Mouse (Mus musculus) myocyte (in vitro differentiated cells): ENCODE measurements around the gene Ppp4r1. TPM values are rescaled to one million over a fixed set of nuclear protein-coding genes. Genes with fewer than 3 reads are reported as not detected.

Experiments
- H3K27me3 ChIP-seq: one replicate; pipeline ENCODE4 v1.6.1; 2011; ENCODE audit not compliant: control insufficient read depth, insufficient read depth, insufficient read length
- H3K36me3 ChIP-seq: one replicate; pipeline ENCODE4 v1.6.1; 2011; ENCODE audit not compliant: control insufficient read depth, insufficient read depth
- H3K4me2 ChIP-seq: one replicate; pipeline ENCODE4 v1.6.1; 2011; ENCODE audit warnings: low read depth, control low read depth
- H3K4me3 ChIP-seq: one replicate; pipeline ENCODE4 v1.5.1; 2011; ENCODE audit warnings: mild to moderate bottlenecking, control low read depth, moderate library complexity
- H3K79me2 ChIP-seq: one replicate; pipeline ENCODE4 v1.6.1; 2011; ENCODE audit not compliant: control insufficient read depth, insufficient read depth
- H3ac ChIP-seq: one replicate; pipeline ENCODE4 v1.6.1; 2011; ENCODE audit not compliant: control insufficient read depth, insufficient read length
- CEBPB ChIP-seq: IDR thresholded peaks from 2 replicates; pipeline ENCODE4 v1.6.1; 2011; ENCODE audit warnings: mild to moderate bottlenecking, moderate library complexity; ENCODE audit not compliant: poor library complexity, insufficient read depth, severe bottlenecking
- E2F4 ChIP-seq: IDR thresholded peaks from one replicate; pipeline ENCODE4 v1.6.1; 2011; ENCODE audit warnings: mild to moderate bottlenecking, control low read depth, moderate library complexity; ENCODE audit not compliant: insufficient read depth
- MAX ChIP-seq: IDR thresholded peaks from one replicate; pipeline ENCODE4 v1.6.1; 2011; ENCODE audit warnings: low read depth, mild to moderate bottlenecking, control low read depth
- MYOD1 ChIP-seq, 3 experiments: IDR thresholded peaks; one replicate each; pipeline ENCODE4 v1.6.1; 2011; ENCODE audit warnings: control low read depth in 2 of 3, low read depth in 2 of 3, mild to moderate bottlenecking in 2 of 3, moderate library complexity in 1 of 3; ENCODE audit not compliant: insufficient read length in 2 of 3, control insufficient read depth in 1 of 3
- MYOG ChIP-seq, 3 experiments: IDR thresholded peaks; one replicate each; pipeline ENCODE4 v1.6.1; 2011; ENCODE audit warnings: control low read depth in 2 of 3, low read depth in 2 of 3, mild to moderate bottlenecking in 2 of 3; ENCODE audit not compliant: insufficient read length in 2 of 3, control insufficient read depth in 1 of 3, insufficient read depth in 1 of 3
- POLR2A ChIP-seq: IDR thresholded peaks from one replicate; pipeline ENCODE4 v1.6.1; 2011; ENCODE audit warnings: low read depth, mild to moderate bottlenecking, control low read depth, moderate library complexity; ENCODE audit not compliant: insufficient read length
- POLR2AphosphoS2 ChIP-seq: IDR thresholded peaks from one replicate; pipeline ENCODE4 v1.6.1; 2011; ENCODE audit warnings: low read depth, control low read depth; ENCODE audit not compliant: insufficient read length
- REST ChIP-seq: IDR thresholded peaks from one replicate; pipeline ENCODE4 v1.6.1; 2011; ENCODE audit warnings: mild to moderate bottlenecking, control low read depth, moderate library complexity; ENCODE audit not compliant: insufficient read depth, insufficient read length
- SRF ChIP-seq: IDR thresholded peaks from one replicate; pipeline ENCODE4 v1.6.1; 2011; ENCODE audit warnings: low read depth; ENCODE audit not compliant: control insufficient read depth, insufficient read length
- TCF12 ChIP-seq: IDR thresholded peaks from one replicate; pipeline ENCODE4 v1.6.1; 2011; ENCODE audit warnings: mild to moderate bottlenecking, control low read depth; ENCODE audit not compliant: poor library complexity, insufficient read depth, severe bottlenecking
- TCF3 ChIP-seq: IDR thresholded peaks from one replicate; pipeline ENCODE4 v1.6.1; 2011; ENCODE audit warnings: low read depth, control low read depth; ENCODE audit not compliant: insufficient read length
- USF1 ChIP-seq: IDR thresholded peaks from one replicate; pipeline ENCODE4 v1.6.1; 2011; ENCODE audit warnings: low read depth, mild to moderate bottlenecking, control low read depth, moderate library complexity
- polyA plus RNA-seq: library from polyadenylated mRNA; unstranded; fragments of >200 nt; fragmentation: generic; extraction: Trizol; gene quantifications from one replicate; pipeline ENCODE4 v1.2.1, GENCODE M21; 2012; ENCODE audit warnings: missing spikeins

The Ppp4r1 gene
- polyA plus RNA-seq, 1 experiment: 44.9 TPM

GRCm38 (mm10) chr17:65789576-65789975 lies 7.2 kb downstream of the Ppp4r1 start:
- TF ChIP-seq TCF12: no peak
- no peak for TF ChIP-seq POLR2AphosphoS2
- TF ChIP-seq POLR2A: no peak
- TF ChIP-seq TCF3: no peak
- no peak for TF ChIP-seq REST
- TF ChIP-seq USF1: no peak
- no peak for TF ChIP-seq CEBPB
- no peak for TF ChIP-seq SRF
- H3K27me3 ChIP-seq: no peaks in the 10 kb centered on the region
- H3K36me3 ChIP-seq: no peaks in the 10 kb centered on the region
- H3K4me3 ChIP-seq: no peak overlapping the region
- H3K4me2 ChIP-seq: no peak overlapping the region
- H3ac ChIP-seq: no peak overlapping the region
- H3K79me2 ChIP-seq: peaks cover 98% of the 10 kb centered on the region

GRCm38 (mm10) chr17:65791161-65791560 lies 8.8 kb downstream of the Ppp4r1 start:
- TF ChIP-seq POLR2AphosphoS2: no peak
- no peak for TF ChIP-seq MYOD1 (IDR thresholded peaks at IDR 0.05; ENCODE audit: control insufficient read depth in 1 of 3, insufficient read length in 2 of 3, low read depth in 2 of 3)
- no peak for TF ChIP-seq TCF12
- TF ChIP-seq MYOG (IDR thresholded peaks at IDR 0.05; ENCODE audit: control insufficient read depth in 1 of 3, insufficient read depth in 1 of 3, insufficient read length in 2 of 3, low read depth in 2 of 3): no peak
- no peak for TF ChIP-seq TCF3
- TF ChIP-seq CEBPB: no peak
- H3ac ChIP-seq: no peak overlapping the region
- H3K4me2 ChIP-seq: no peak overlapping the region
- no peaks in the 10 kb centered on the region for H3K36me3 ChIP-seq
- H3K27me3 ChIP-seq: no peaks in the 10 kb centered on the region
- H3K79me2 ChIP-seq: peaks cover 98% of the 10 kb centered on the region
- H3K4me3 ChIP-seq: no peak overlapping the region

- TF ChIP-seq SRF (no peak), MAX (no peak), MYOD1 (IDR thresholded peaks at IDR 0.05; ENCODE audit: control insufficient read depth in 1 of 3, insufficient read length in 2 of 3, low read depth in 2 of 3) (no peak), CEBPB (no peak), POLR2AphosphoS2 (no peak), E2F4 (no peak), REST (no peak), TCF3 (no peak), MYOG (IDR thresholded peaks at IDR 0.05; ENCODE audit: control insufficient read depth in 1 of 3, insufficient read depth in 1 of 3, insufficient read length in 2 of 3, low read depth in 2 of 3) (no peak), TCF12 (no peak), POLR2A (no peak), USF1 (no peak)
- no peaks in the 10 kb centered on the region for H3K27me3 ChIP-seq
- H3K79me2 ChIP-seq: peaks cover 98% of the 10 kb centered on the region
- H3K36me3 ChIP-seq: no peaks in the 10 kb centered on the region
- no peak overlapping the region for H3K4me3 ChIP-seq
- no peak overlapping the region for H3K4me2 ChIP-seq
- no peak overlapping the region for H3ac ChIP-seq
These were observed 11.0 kb downstream of the Ppp4r1 start for GRCm38 (mm10) chr17:65793307-65793930.

GRCm38 (mm10) chr17:65794096-65794850 lies 11.9 kb downstream of the Ppp4r1 start:
- no peaks in the 10 kb centered on the region for H3K27me3 ChIP-seq
- H3ac ChIP-seq: no peak overlapping the region
- H3K4me2 ChIP-seq: no peak overlapping the region
- H3K36me3 ChIP-seq: no peaks in the 10 kb centered on the region
- H3K79me2 ChIP-seq: peaks cover 98% of the 10 kb centered on the region
- H3K4me3 ChIP-seq: no peak overlapping the region
- no peak for TF ChIP-seq CEBPB
- TF ChIP-seq MAX: no peak
- TF ChIP-seq POLR2AphosphoS2: no peak
- no peak for TF ChIP-seq MYOD1 (IDR thresholded peaks at IDR 0.05; ENCODE audit: control insufficient read depth in 1 of 3, insufficient read length in 2 of 3, low read depth in 2 of 3)
- no peak for TF ChIP-seq REST
- no peak for TF ChIP-seq POLR2A

- H3K79me2 ChIP-seq: peaks cover 100% of the 10 kb centered on the region
- H3K4me3 ChIP-seq: no peak overlapping the region
- TF ChIP-seq POLR2A: no peak
- TF ChIP-seq MYOD1 (IDR thresholded peaks at IDR 0.05; ENCODE audit: control insufficient read depth in 1 of 3, insufficient read length in 2 of 3, low read depth in 2 of 3): no peak
- TF ChIP-seq MYOG (IDR thresholded peaks at IDR 0.05; ENCODE audit: control insufficient read depth in 1 of 3, insufficient read depth in 1 of 3, insufficient read length in 2 of 3, low read depth in 2 of 3): no peak
- TF ChIP-seq MAX: no peak
- TF ChIP-seq REST: no peak
- TF ChIP-seq POLR2AphosphoS2: no peak
- TF ChIP-seq CEBPB: no peak
- TF ChIP-seq SRF: no peak
- no peak for TF ChIP-seq TCF12
- no peak overlapping the region for H3ac ChIP-seq
- no peaks in the 10 kb centered on the region for H3K27me3 ChIP-seq
- H3K4me2 ChIP-seq: no peak overlapping the region
- H3K36me3 ChIP-seq: no peaks in the 10 kb centered on the region
These were observed 13.7 kb downstream of the Ppp4r1 start for GRCm38 (mm10) chr17:65796056-65796455.
